Mouse (Mus musculus) heart, postnatal 0 days (tissue): ENCODE measurements around the gene Midn.

Experiments
- CTCF ChIP-seq: IDR thresholded peaks from 2 replicates; pipeline ENCODE4 v1.5.1; 2016; ENCODE audit warnings: antibody characterized with exemption, control low read depth, low read depth
- EP300 ChIP-seq: IDR thresholded peaks from 2 replicates; pipeline ENCODE4 v1.6.1; 2016; ENCODE audit warnings: antibody characterized with exemption, low read depth

DNA sequence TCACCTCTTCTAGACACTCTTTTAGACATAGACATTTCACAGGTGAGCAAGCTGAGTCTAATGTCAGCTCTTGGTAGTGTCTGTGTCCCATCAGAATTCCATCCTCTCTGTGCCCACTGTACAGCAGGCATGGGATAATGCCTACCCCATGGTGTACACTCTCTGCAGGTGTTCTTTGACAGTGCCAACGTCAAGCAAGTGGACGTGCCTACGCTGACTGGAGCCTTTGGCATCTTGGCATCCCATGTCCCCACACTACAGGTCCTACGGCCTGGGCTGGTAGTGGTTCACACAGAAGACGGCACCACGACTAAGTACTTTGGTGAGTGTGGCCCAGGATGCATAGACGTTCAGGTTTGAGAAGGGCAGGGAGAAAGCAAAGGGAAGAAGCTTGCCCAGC is 4.4 kb upstream of the Midn start:
- TF ChIP-seq CTCF, result no peak
- no peak for TF ChIP-seq EP300
